Mouse (Mus musculus) cerebellum, postnatal 14 days (tissue): ENCODE measurements around the gene Esr2.

Experiments
- DNase-seq, 2 experiments: peaks; one replicate each; pipeline ENCODE4 v3.0.0; 2021; ENCODE audit warnings: mixed read lengths in 2 of 2

Gene Esr2

DNA sequence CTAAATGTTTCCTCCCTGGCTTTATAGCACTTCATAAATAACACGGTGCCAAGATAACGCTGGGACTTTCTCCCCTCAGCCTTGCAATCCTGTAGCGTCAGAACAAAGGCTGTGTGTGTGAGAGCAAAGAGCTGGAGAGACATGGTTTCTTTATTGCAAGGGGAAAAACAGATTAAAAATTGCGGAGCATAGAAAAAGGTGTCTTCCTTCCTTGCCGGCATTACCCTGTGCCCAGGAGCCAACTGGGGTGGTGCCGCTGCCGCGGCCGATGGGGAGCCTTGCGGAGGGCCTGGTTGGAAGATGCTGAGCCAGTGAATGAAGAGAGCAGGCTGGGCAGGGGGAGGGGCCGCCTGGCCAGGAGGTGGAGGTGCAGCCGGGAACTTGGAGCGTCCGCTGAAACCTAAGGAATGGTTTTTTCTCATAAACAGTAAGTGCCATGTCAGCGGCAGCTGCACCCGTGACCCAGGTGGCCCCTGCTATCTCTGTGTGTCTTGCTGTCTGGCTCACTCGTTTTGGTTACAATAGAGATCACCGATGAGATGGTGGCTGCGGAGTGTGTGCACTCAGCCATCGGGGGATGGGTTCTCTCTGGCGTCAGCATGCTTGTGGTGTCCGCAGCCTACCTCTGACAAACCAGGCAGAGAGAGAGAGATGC is 95.4 kb downstream of the Esr2 start:
- peak; percentile 91 to 93 for DNase-seq

DNA sequence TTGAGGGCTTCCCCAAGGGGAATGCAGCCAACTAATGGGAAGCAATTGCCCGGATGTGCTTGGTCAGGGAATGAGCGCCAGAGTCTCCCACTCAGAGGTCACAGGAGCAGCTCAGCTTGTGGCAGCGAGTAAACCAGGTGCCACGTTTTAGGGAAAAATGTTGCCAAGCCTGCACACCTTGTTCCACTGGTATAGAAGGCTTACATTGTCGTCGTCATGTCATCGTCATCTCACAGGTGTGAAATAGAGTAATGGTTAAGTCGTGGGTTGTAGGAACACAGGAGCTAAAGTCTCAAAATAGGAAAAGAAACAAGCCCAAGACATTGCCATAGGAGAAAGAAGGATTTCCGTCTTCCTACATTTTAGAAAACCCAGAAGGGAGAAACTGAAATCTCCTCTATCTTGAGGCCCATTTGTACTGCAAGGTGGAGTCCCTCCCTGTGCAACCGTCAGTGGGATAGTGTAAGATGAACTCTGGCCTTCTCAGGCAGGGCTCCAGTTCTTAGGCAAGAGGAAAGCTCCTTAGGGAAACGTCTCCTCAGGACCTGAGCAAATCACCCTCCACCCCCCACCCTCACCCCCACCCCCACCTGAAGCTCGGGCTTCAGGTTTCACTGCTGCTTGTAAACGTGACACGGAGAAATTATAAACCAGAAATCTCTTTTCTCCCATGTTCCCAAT is 96.0 kb downstream of the Esr2 start:
- peak; percentile 32 to 44 for DNase-seq

DNA sequence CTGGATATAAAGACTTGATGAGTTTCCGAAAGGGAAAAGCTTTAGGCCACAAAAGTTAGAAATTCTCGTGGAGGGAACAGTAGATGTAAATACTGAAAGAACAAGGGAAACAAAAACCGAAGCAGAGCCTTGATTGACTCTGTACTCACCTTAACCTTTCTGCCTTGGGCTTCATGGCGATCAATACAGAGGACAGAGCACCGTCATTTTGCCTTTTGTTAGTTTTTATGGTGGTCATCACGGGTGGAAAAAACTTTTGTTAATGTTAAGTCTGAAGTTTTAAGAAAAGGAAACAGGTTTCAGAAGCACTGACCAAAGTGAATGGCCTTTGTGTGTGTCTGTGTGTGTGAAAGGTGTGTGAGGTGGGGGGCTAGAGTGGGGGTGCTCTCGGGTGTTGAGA is 103.1 kb downstream of the Esr2 start:
- no peak for DNase-seq

DNA sequence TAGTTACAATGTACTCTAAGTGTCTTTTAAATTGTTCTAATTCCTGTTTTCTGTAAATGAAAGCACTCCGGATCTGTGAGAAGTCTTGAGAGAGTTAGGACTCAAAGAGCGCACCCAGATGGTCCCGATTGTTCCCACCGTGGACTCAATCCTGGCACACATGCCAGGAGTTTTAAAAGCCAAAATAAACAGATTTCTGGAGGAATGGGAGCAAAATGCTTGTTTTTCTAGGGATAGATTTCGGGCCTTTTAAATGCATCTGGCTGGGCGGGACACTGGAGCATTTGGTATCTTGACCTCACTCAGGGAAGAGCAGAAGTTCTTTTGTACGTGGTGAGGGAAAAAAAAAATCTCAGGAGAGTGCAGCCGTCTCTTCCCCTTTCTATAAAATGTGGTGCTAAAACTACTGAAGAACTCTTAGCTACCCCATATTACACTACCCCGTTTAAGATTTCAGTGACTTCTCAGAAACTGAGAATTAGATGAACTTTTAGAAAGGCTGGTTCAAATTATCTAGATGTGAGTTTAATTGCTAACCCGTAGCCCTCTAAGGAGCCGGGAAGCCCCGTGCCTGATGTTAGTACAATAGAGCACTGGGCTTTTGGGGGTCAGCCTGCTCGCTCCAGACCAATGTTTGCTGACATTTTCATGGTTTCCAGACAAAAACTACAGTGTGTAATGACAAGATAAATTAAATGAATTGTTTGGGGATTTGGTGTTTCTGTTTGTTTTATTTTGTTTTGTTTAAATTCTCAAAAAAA is 103.8 kb downstream of the Esr2 start:
- DNase-seq: no peak

DNA sequence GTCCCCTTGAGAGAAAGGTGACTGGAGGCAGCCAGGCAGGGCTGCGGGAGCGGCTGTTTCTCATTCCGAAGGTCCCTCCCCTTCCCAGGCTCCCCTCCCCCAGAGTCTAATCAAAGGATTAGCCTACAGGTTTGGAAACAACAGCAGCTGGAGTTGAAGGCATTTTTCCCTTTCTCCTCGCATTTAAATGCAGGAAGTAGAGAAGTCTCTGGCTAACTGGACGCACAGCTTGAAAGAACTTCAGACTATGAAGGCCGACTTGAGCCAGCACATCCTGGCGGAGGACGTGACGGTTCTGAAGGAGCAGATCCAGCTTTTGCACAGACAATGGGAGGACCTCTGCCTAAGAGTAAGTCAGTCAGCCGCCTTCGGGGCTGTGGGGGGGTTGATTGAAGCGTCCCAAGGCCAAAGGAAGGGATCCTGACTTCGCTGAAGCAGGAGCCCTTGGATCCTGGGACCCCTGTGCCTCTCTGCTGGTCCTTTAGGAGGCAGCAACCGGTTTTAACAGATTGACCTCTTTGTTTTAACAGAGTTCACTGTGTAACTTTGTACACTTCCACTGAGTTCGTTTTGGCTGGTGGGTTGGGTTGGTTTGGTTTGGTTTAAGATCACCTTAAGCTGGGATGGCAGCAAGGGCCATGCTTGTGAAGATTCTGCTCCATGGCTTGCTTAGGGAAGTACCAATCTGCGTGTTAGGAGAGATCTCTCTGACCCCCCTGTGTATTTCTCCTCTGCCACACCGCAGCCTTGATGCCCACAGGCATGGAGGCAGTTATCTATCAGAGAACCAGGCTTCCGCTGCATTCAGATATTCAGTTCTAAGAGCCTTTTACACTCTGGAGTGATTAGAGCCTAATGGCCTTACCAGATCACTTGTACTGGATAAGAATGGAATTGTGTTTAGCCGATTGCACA is 104.9 kb downstream of the Esr2 start:
- DNase-seq: no peak
